ENCODE assay signal across 15 mouse cellular contexts in genomic region chr19:58199679-58200078, GRCm38 (mm10).
"Had no signal": no experiment of that assay in that cellular context is flagged by ENCODE, and none has a peak within 500 bp of the region (broad histone marks: within the 10 kb centered on the region; RNA-seq: fewer than 3 reads in every experiment).

No protein-coding gene starts in this region.

- H3K9ac ChIP-seq: limb, embryonic 15.5 days; liver, embryonic 12.5 days; lung, embryonic 14.5 days; neural tube, embryonic 12.5 days; stomach, embryonic 15.5 days had no signal

- H3K4me2 ChIP-seq: limb, embryonic 15.5 days; liver, embryonic 12.5 days; lung, embryonic 14.5 days; neural tube, embryonic 12.5 days; stomach, embryonic 15.5 days had no signal

- H3K27me3 ChIP-seq: limb, embryonic 15.5 days; liver, embryonic 12.5 days; neural tube, embryonic 12.5 days; stomach, embryonic 15.5 days had no signal

- H3K9me3 ChIP-seq: limb, embryonic 15.5 days; liver, embryonic 12.5 days; midbrain, embryonic 10.5 days; neural tube, embryonic 12.5 days; stomach, embryonic 15.5 days had no signal

- H3K4me1 ChIP-seq: liver, embryonic 12.5 days; neural tube, embryonic 12.5 days had no signal

- H3K27ac ChIP-seq: left cerebral cortex, adult 2 months; limb, embryonic 15.5 days; liver, embryonic 12.5 days; midbrain, embryonic 10.5 days; neural tube, embryonic 12.5 days; stomach, embryonic 15.5 days had no signal

- ATAC-seq: liver, embryonic 12.5 days had no signal

- DNase-seq: kidney, postnatal 14 days; lung, embryonic 14.5 days; lung, postnatal 10 days; lung, postnatal 4 days; midbrain, embryonic 14.5 days; right cerebral cortex, postnatal 4 days; thymus, adult 2 months; thymus, postnatal 25 days had no signal

- H3K4me3 ChIP-seq: left cerebral cortex, adult 2 months; limb, embryonic 15.5 days; liver, embryonic 12.5 days; midbrain, embryonic 10.5 days; myocyte; neural tube, embryonic 12.5 days; stomach, embryonic 15.5 days had no signal

- H3K36me3 ChIP-seq: limb, embryonic 15.5 days; liver, embryonic 12.5 days; midbrain, embryonic 10.5 days; neural tube, embryonic 12.5 days; stomach, embryonic 15.5 days had no signal
